Mouse (Mus musculus) neural tube, embryonic 10.5 days (tissue): ENCODE results near the gene Apold1.

Experiments
- DNase-seq: peaks from one replicate; pipeline ENCODE4 v3.0.0-alpha.2; 2017; ENCODE audit warnings: low spot score; ENCODE audit errors: extremely low spot score

Gene Apold1

GRCm38 (mm10) chr6:135026755-135027154 lies 45.2 kb downstream of the Apold1 start:
- no peak for DNase-seq

GRCm38 (mm10) chr6:135029246-135029645 lies 47.7 kb downstream of the Apold1 start:
- no peak for DNase-seq
